Comparison of ENCODE assay signal across 8 mouse cellular contexts in genomic region chr6:125040221-125040620, GRCm38 (mm10). TPM values are rescaled to one million over a fixed set of nuclear protein-coding genes. Genes with fewer than 3 reads are reported as not detected.
DNase-seq lines count a peak whose midpoint lies in the region; ATAC-seq and TF ChIP-seq lines count a peak whose summit lies in the region.

No protein-coding gene starts in this region.

- peak overlapping the region; percentile 84 for H3K4me2 ChIP-seq in hindbrain, embryonic 12.5 days (replicated peaks)
- H3K4me2 ChIP-seq in midbrain, embryonic 13.5 days (replicated peaks), result peak overlapping the region; percentile 72

- TF ChIP-seq POLR2A in kidney, adult 2 months (IDR thresholded peaks at IDR 0.05; ENCODE audit: low read depth, low read length), result no peak
- TF ChIP-seq POLR2A in bone marrow, adult 2 months (IDR thresholded peaks at IDR 0.05; ENCODE audit: borderline replicate concordance, control insufficient read depth, low read depth, low read length), result no peak

- WGBS in kidney, adult 2 months, result 12% methylated on average over 7 of the region's 7 CpGs
- 1% methylated on average over 7 of the region's 7 CpGs for WGBS in bone marrow, adult 2 months
- WGBS in hindbrain, embryonic 12.5 days, result 11% methylated on average over 7 of the region's 7 CpGs
- WGBS in midbrain, embryonic 13.5 days, result 29% methylated on average over 7 of the region's 7 CpGs

- no peak for ATAC-seq in hindbrain, embryonic 12.5 days (ENCODE audit: low FRiP score)
- ATAC-seq in midbrain, embryonic 13.5 days, result no peak

- H3K27me3 ChIP-seq in kidney, adult 2 months (replicated peaks; ENCODE audit: control insufficient read depth, insufficient read depth, low read length), result no peaks in the 10 kb centered on the region
- H3K27me3 ChIP-seq in hindbrain, embryonic 12.5 days, result no peaks in the 10 kb centered on the region
- no peaks in the 10 kb centered on the region for H3K27me3 ChIP-seq in midbrain, embryonic 13.5 days

- H3K9ac ChIP-seq in hindbrain, embryonic 12.5 days, result peak overlapping the region; percentile 82
- peak overlapping the region; percentile 81 for H3K9ac ChIP-seq in midbrain, embryonic 13.5 days (replicated peaks)

- DNase-seq in kidney, adult 2 months, result no peak
- no peak for DNase-seq in kidney, adult 18-20 months
- no peak for DNase-seq in thymus, adult 18-20 months
- DNase-seq in MN1 (ENCODE audit: low spot score), result no peak
- DNase-seq in embryo, embryonic 9.5 days (ENCODE audit: extremely low spot score), result no peak

- no peak for TF ChIP-seq CTCF in kidney, adult 2 months (conservative IDR thresholded peaks at IDR 0.05; ENCODE audit: insufficient read depth, insufficient read length, low read depth, low read length)
- no peak for TF ChIP-seq CTCF in bone marrow, adult 2 months (IDR thresholded peaks at IDR 0.05; ENCODE audit: control insufficient read depth, insufficient read depth, low read length)

- H3K4me3 ChIP-seq in kidney, adult 2 months (ENCODE audit: insufficient read depth, low read depth, low read length), result peak overlapping the region; percentile 93
- peak overlapping the region; percentile 96 for H3K4me3 ChIP-seq in bone marrow, adult 2 months (replicated peaks; ENCODE audit: control insufficient read depth, low read depth, low read length)
- H3K4me3 ChIP-seq in hindbrain, embryonic 12.5 days, result peak overlapping the region; percentile 69
- peak overlapping the region; percentile 78 for H3K4me3 ChIP-seq in midbrain, embryonic 13.5 days (replicated peaks)

- H3K4me1 ChIP-seq in kidney, adult 2 months (ENCODE audit: control insufficient read depth, insufficient read depth, low read length), result peaks cover 5% of the 10 kb centered on the region; the same call in 1 of the 2 replicates
- no peaks in the 10 kb centered on the region; the same call in 1 of the 2 replicates for H3K4me1 ChIP-seq in bone marrow, adult 2 months (ENCODE audit: control insufficient read depth, insufficient read depth, low read length)
- H3K4me1 ChIP-seq in hindbrain, embryonic 12.5 days, result peaks cover 19% of the 10 kb centered on the region
- H3K4me1 ChIP-seq in midbrain, embryonic 13.5 days (replicated peaks), result peaks cover 27% of the 10 kb centered on the region

- peaks cover 5% of the 10 kb centered on the region for H3K36me3 ChIP-seq in kidney, adult 2 months (ENCODE audit: control insufficient read depth, insufficient read depth, low read length)
- peaks cover 43% of the 10 kb centered on the region for H3K36me3 ChIP-seq in hindbrain, embryonic 12.5 days
- H3K36me3 ChIP-seq in midbrain, embryonic 13.5 days, result peaks cover 37% of the 10 kb centered on the region

- H3K27ac ChIP-seq in kidney, adult 2 months (ENCODE audit: insufficient read depth, low read depth, low read length), result 0 out of 2 replicates have a peak overlapping the region, but pooled peaks have one; percentile 27
- no peak overlapping the region for H3K27ac ChIP-seq in bone marrow, adult 2 months (ENCODE audit: control insufficient read depth, insufficient read depth, low read depth, low read length, poor library complexity)
- H3K27ac ChIP-seq in hindbrain, embryonic 12.5 days, result peak overlapping the region; percentile 86
- peak overlapping the region; percentile 84 for H3K27ac ChIP-seq in midbrain, embryonic 13.5 days

- no peaks in the 10 kb centered on the region for H3K9me3 ChIP-seq in hindbrain, embryonic 12.5 days (replicated peaks)
- no peaks in the 10 kb centered on the region for H3K9me3 ChIP-seq in midbrain, embryonic 13.5 days

RNA-seq across cellular contexts. Expression of gene Ing4, which starts 0.7 kb away (rescaled TPM):
- polyA plus RNA-seq in kidney, adult 2 months (2012; rRNA removed), result 39.1 and 39.2 TPM in 2 replicates
- 19.6 and 42.0 TPM in 2 replicates for polyA plus RNA-seq in bone marrow, adult 2 months (2011; ENCODE audit: insufficient read depth, insufficient read length, low replicate concordance, missing spikeins)
- 151 and 159 TPM in 2 replicates for polyA plus RNA-seq in hindbrain, embryonic 12.5 days (2016; fragmentation: Nextera tagmentation; extraction: Ambion mirVana)
- polyA plus RNA-seq in midbrain, embryonic 13.5 days (2015; fragmentation: Nextera tagmentation; extraction: Ambion mirVana), result 195 and 201 TPM in 2 replicates

RNA-seq across cellular contexts. Expression of gene Acrbp, which starts 9.3 kb away (rescaled TPM):
- polyA plus RNA-seq in kidney, adult 2 months (2012; rRNA removed), result 14.3 and 18.9 TPM in 2 replicates
- 24.3 and 45.9 TPM in 2 replicates for polyA plus RNA-seq in bone marrow, adult 2 months (2011; ENCODE audit: insufficient read depth, insufficient read length, low replicate concordance, missing spikeins)
- polyA plus RNA-seq in hindbrain, embryonic 12.5 days (2016; fragmentation: Nextera tagmentation; extraction: Ambion mirVana), result 16.0 and 18.3 TPM in 2 replicates
- 15.8 and 19.7 TPM in 2 replicates for polyA plus RNA-seq in midbrain, embryonic 13.5 days (2015; fragmentation: Nextera tagmentation; extraction: Ambion mirVana)

RNA-seq across cellular contexts. Expression of gene Lpar5, which starts 27.5 kb away (rescaled TPM):
- polyA plus RNA-seq in kidney, adult 2 months (2012; rRNA removed), result 2.9 and 3.5 TPM in 2 replicates
- not detected in 2 replicates for polyA plus RNA-seq in bone marrow, adult 2 months (2011; ENCODE audit: insufficient read depth, insufficient read length, low replicate concordance, missing spikeins)
- 0.33 and 0.40 TPM in 2 replicates for polyA plus RNA-seq in hindbrain, embryonic 12.5 days (2016; fragmentation: Nextera tagmentation; extraction: Ambion mirVana)
- polyA plus RNA-seq in midbrain, embryonic 13.5 days (2015; fragmentation: Nextera tagmentation; extraction: Ambion mirVana), result 0.34 and 0.37 TPM in 2 replicates

RNA-seq across cellular contexts. Expression of gene Zfp384, which starts 31.3 kb away (rescaled TPM):
- 37.8 and 45.7 TPM in 2 replicates for polyA plus RNA-seq in kidney, adult 2 months (2012; rRNA removed)
- 26.2 and 46.0 TPM in 2 replicates for polyA plus RNA-seq in bone marrow, adult 2 months (2011; ENCODE audit: insufficient read depth, insufficient read length, low replicate concordance, missing spikeins)
- polyA plus RNA-seq in hindbrain, embryonic 12.5 days (2016; fragmentation: Nextera tagmentation; extraction: Ambion mirVana), result 21.6 and 22.3 TPM in 2 replicates
- 18.8 and 23.1 TPM in 2 replicates for polyA plus RNA-seq in midbrain, embryonic 13.5 days (2015; fragmentation: Nextera tagmentation; extraction: Ambion mirVana)

RNA-seq across cellular contexts. Expression of gene Pianp, which starts 43.7 kb away (rescaled TPM):
- 0.95 and 0.99 TPM in 2 replicates for polyA plus RNA-seq in kidney, adult 2 months (2012; rRNA removed)
- polyA plus RNA-seq in bone marrow, adult 2 months (2011; ENCODE audit: insufficient read depth, insufficient read length, low replicate concordance, missing spikeins), result 3.4 TPM in 1 of 2 replicates, not detected in the other
- 8.6 and 8.9 TPM in 2 replicates for polyA plus RNA-seq in hindbrain, embryonic 12.5 days (2016; fragmentation: Nextera tagmentation; extraction: Ambion mirVana)
- 25.6 and 27.4 TPM in 2 replicates for polyA plus RNA-seq in midbrain, embryonic 13.5 days (2015; fragmentation: Nextera tagmentation; extraction: Ambion mirVana)
